Mouse (Mus musculus) lung, postnatal 0 days (tissue): ENCODE measurements around the gene Asic1. TPM values are rescaled to one million over a fixed set of nuclear protein-coding genes. Genes with fewer than 3 reads are reported as not detected.

Source experiments
- ATAC-seq: fragments of 200-750 bp; cut with Nextera tagmentation; 2 replicates; pipeline ENCODE4 v1.8.0; 2017; ENCODE audit warnings: moderate library complexity
- DNase-seq: peaks from one replicate; pipeline ENCODE4 v3.0.0-alpha.2; 2016; ENCODE audit warnings: low spot score
- H3K27ac ChIP-seq: fragments of 300-500 bp; sonication (generic); 2 replicates; pipeline ENCODE4 v1.5.1; 2014; ENCODE audit warnings: antibody characterized with exemption, mild to moderate bottlenecking, low read length, mixed read lengths
- H3K27me3 ChIP-seq: fragments of 300-500 bp; sonication (generic); replicated peaks from 2 replicates; pipeline ENCODE4 v1.6.1; 2014; ENCODE audit warnings: low read length, mixed read lengths; ENCODE audit not compliant: insufficient read depth
- H3K36me3 ChIP-seq: fragments of 300-500 bp; sonication (generic); 2 replicates; pipeline ENCODE4 v1.6.1; 2014; ENCODE audit warnings: low read length, mixed read lengths; ENCODE audit not compliant: insufficient read depth
- H3K4me1 ChIP-seq: fragments of 300-500 bp; sonication (generic); 2 replicates; pipeline ENCODE4 v1.6.1; 2014; ENCODE audit warnings: antibody characterized with exemption, low read depth, low read length, mixed read lengths; ENCODE audit not compliant: insufficient read depth
- H3K4me2 ChIP-seq: fragments of 300-500 bp; sonication (generic); replicated peaks from 2 replicates; pipeline ENCODE4 v1.6.1; 2014; ENCODE audit warnings: low read depth, mild to moderate bottlenecking, low read length, moderate library complexity, mixed read lengths
- H3K4me3 ChIP-seq: fragments of 300-500 bp; sonication (generic); 2 replicates; pipeline ENCODE4 v1.5.1; 2014; ENCODE audit warnings: low read depth, low read length
- H3K9ac ChIP-seq: fragments of 300-500 bp; sonication (generic); replicated peaks from 2 replicates; pipeline ENCODE4 v1.6.1; 2014; ENCODE audit warnings: low read depth, mild to moderate bottlenecking
- H3K9me3 ChIP-seq: fragments of 300-500 bp; sonication (generic); 2 replicates; pipeline ENCODE4 v1.6.1; 2016; ENCODE audit warnings: low read length, mixed read lengths
- CTCF ChIP-seq: IDR thresholded peaks from 2 replicates; pipeline ENCODE4 v1.5.1; 2016; ENCODE audit warnings: antibody characterized with exemption, mild to moderate bottlenecking
- EP300 ChIP-seq: IDR thresholded peaks from 2 replicates; pipeline ENCODE4 v1.6.1; 2016; ENCODE audit warnings: antibody characterized with exemption, mild to moderate bottlenecking, control low read depth
- WGBS: fragments of 180-500 bp; shearing (Covaris S2); extraction: QIAGEN DNeasy Blood & Tissue Kit; methylation state at CpG from one replicate; pipeline ENCODE4 v1.1.7; 2014; 5-methylcytosine and 5-hydroxymethylcytosine counted together
- polyA plus RNA-seq: library from polyadenylated mRNA; unstranded; fragments of >200 nt; fragmentation: Nextera tagmentation; extraction: Ambion mirVana; gene quantifications from 2 replicates; pipeline ENCODE4 v1.2.1, GENCODE M21; 2015

Asic1 gene
- polyA plus RNA-seq, 1 experiment from 2014 or later = 1.3 TPM

DNA sequence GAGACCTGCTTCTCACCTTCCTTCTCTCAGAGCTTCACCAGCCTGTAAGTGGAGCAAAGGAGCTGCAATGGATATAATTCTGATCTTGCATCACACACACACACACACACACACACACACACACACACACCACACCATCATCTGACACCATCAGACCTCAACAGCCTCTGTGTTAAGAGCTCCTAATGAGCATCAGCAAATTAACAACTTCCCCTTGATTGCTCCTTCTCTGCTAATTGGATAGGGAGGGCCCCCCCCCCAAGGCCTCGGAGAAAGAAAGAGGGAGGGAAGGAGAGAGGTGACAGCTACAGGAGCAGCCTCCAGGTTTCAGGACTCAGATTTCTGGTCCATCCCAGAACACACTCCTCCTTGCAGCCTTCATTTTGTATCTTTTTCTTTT lies 776 bp upstream of the Asic1 start:
- H3K36me3 ChIP-seq = no peaks in the 10 kb centered on the region
- peaks cover 54% of the 10 kb centered on the region for H3K27me3 ChIP-seq
- no peak overlapping the region for H3K4me3 ChIP-seq
- no peak overlapping the region for H3K4me2 ChIP-seq
- H3K9ac ChIP-seq = no peak overlapping the region
- TF ChIP-seq EP300 (no peak), CTCF (no peak)
- ATAC-seq (no peak), DNase-seq (no peak)
- 0% methylated on average over 1 of the region's 1 CpGs for WGBS
- no peaks in the 10 kb centered on the region for H3K9me3 ChIP-seq
- no peak overlapping the region for H3K27ac ChIP-seq
- H3K4me1 ChIP-seq = no peaks in the 10 kb centered on the region

DNA sequence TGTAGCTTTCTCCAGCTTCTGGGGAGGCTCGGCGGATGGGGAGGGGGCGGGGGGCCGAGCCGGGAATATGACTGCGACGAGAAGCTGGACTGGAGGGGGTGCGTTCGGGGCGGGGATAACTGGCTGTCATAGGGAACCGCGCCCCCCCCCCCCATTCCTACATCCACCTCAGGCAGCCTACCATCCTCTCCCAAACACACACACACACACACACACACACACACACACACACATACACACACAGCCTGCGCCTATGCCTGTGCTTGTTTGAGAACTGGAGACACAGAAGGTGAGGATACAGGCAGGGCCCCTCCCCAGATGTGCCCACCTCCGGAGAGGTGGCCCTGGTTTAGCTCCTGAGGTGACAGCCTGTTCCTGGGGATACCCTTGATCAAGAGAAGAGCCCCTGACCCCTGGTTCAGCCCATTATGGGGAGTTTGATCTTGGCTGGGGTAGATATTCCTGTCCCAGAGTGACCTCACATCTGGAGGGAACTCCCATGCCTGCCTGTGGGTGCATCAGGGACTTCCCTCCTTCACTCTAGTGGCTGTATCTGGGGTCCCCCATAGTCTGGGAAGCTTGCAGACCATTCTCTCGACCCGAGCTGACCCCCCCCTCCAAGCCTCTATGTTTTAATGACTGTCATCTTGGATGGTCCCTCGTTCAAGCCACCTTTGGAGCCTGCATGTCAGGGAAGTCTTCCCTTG lies 949 bp downstream of the Asic1 start:
- peak overlapping the region; percentile 45 for H3K4me3 ChIP-seq
- TF ChIP-seq CTCF (no peak), EP300 (no peak)
- 8% methylated on average over 14 of the region's 17 CpGs for WGBS
- no peaks in the 10 kb centered on the region for H3K4me1 ChIP-seq
- no peaks in the 10 kb centered on the region for H3K36me3 ChIP-seq
- no peak overlapping the region for H3K9ac ChIP-seq
- H3K27me3 ChIP-seq = peaks cover 43% of the 10 kb centered on the region
- no peak for DNase-seq
- ATAC-seq = no peak
- H3K27ac ChIP-seq = no peak overlapping the region
- H3K4me2 ChIP-seq = peak overlapping the region; percentile 89
- H3K9me3 ChIP-seq = no peaks in the 10 kb centered on the region

GRCm38 (mm10) chr15:99671783-99672182 lies 1.6 kb downstream of the Asic1 start:
- Histone ChIP-seq H3K4me1 (no peaks in the 10 kb centered on the region), H3K27me3 (peaks cover 38% of the 10 kb centered on the region), H3K27ac (no peak overlapping the region), H3K9ac (no peak overlapping the region), H3K4me3 (no peak overlapping the region), H3K36me3 (no peaks in the 10 kb centered on the region), H3K9me3 (no peaks in the 10 kb centered on the region), H3K4me2 (no peak overlapping the region)
- 54% methylated on average over 14 of the region's 14 CpGs for WGBS
- no peak for ATAC-seq
- no peak for DNase-seq
- TF ChIP-seq CTCF (no peak), EP300 (no peak)

GRCm38 (mm10) chr15:99674866-99675265 lies 4.7 kb downstream of the Asic1 start:
- Histone ChIP-seq H3K27ac (no peak overlapping the region), H3K9me3 (no peaks in the 10 kb centered on the region), H3K4me3 (no peak overlapping the region), H3K27me3 (peaks cover 28% of the 10 kb centered on the region), H3K36me3 (no peaks in the 10 kb centered on the region), H3K9ac (no peak overlapping the region), H3K4me1 (no peaks in the 10 kb centered on the region), H3K4me2 (no peak overlapping the region)
- 82% methylated on average over 3 of the region's 3 CpGs for WGBS
- ATAC-seq = no peak
- TF ChIP-seq EP300 (no peak), CTCF (no peak)
- DNase-seq = no peak

- H3K9ac ChIP-seq = no peak overlapping the region
- H3K4me1 ChIP-seq = no peaks in the 10 kb centered on the region
- ATAC-seq (no peak), DNase-seq (no peak)
- H3K27me3 ChIP-seq = peaks cover 9% of the 10 kb centered on the region; the same call in 1 of the 2 replicates
- no peak overlapping the region for H3K27ac ChIP-seq
- no peaks in the 10 kb centered on the region for H3K9me3 ChIP-seq
- no peak overlapping the region for H3K4me2 ChIP-seq
- H3K36me3 ChIP-seq = no peaks in the 10 kb centered on the region
- TF ChIP-seq EP300 = no peak
- no peak for TF ChIP-seq CTCF
- WGBS = 53% methylated on average over 5 of the region's 8 CpGs
- no peak overlapping the region for H3K4me3 ChIP-seq
Measured at GRCm38 (mm10) chr15:99677089-99677488, 6.9 kb downstream of the Asic1 start.

- TF ChIP-seq CTCF = peak; percentile 54
- no peak for TF ChIP-seq EP300
Measured at GRCm38 (mm10) chr15:99678063-99678800, 8.1 kb downstream of the Asic1 start.

More at GRCm38 (mm10) chr15:99678063-99678800, 8.1 kb downstream of the Asic1 start:
- 14% methylated on average over 13 of the region's 13 CpGs for WGBS
- H3K4me1 ChIP-seq = no peaks in the 10 kb centered on the region
- DNase-seq (peak; percentile 34), ATAC-seq (peak; percentile 35; the same call in 1 of the 2 replicates)
- H3K36me3 ChIP-seq = no peaks in the 10 kb centered on the region
- H3K27me3 ChIP-seq = no peaks in the 10 kb centered on the region; the same call in 1 of the 2 replicates
- H3K27ac ChIP-seq = no peak overlapping the region
- no peak overlapping the region for H3K4me3 ChIP-seq
- H3K9me3 ChIP-seq = no peaks in the 10 kb centered on the region
- no peak overlapping the region for H3K4me2 ChIP-seq
- no peak overlapping the region for H3K9ac ChIP-seq
